Mouse (Mus musculus) frontal cortex, postnatal 25 days (tissue): ENCODE data around the gene Upf1.

Source experiments
- DNase-seq, 2 experiments: peaks; one replicate each; pipeline ENCODE4 v3.0.0; 2022; ENCODE audit warnings: low spot score in 2 of 2

Gene Upf1

DNA sequence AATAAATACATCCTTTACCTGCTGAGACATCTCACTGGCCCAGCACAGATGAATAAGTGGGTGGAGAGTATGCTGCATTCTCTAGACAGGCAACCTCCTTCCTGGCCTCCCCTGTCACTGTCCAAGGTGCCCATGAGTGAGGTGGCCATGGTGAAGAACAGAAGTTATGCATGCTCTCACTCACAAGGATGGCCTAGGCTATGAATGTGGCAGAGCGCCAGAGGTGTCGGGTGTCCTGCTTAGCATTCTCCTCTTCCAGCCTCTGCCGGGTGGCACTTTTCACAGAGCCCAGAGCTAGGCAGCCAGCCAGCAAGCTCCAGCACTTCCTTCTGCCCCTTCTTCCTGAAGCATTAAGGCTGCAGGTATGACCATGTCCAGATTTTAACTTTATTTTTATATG, 6.3 kb upstream of the Upf1 start:
- DNase-seq: no peak

- DNase-seq: no peak
These were observed 3.0 kb upstream of the Upf1 start for GRCm38 (mm10) chr8:70356111-70356510.

GRCm38 (mm10) chr8:70354004-70354403, 926 bp upstream of the Upf1 start:
- DNase-seq: no peak

- DNase-seq: no peak
These were observed 374 bp downstream of the Upf1 start for GRCm38 (mm10) chr8:70352657-70353151.

DNA sequence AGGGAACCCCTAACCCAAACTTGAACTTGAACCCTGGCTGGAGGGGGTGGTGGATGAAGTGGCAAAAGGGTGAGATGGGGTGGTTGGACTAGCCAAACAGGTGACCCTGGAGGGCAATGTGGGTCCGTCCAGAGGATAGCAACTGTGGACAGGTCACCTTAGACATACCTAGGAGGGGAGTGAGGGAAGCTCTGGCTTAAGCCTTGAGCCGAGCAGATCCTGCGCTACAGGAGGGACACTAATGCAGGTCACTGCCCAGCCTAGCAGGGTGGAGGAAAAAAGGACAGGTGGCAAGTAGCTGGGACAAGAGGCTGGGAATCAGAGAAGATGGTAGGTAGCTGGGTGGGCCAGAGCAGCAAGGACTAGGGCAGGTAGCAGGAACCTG, 1.1 kb downstream of the Upf1 start:
- no peak for DNase-seq

DNA sequence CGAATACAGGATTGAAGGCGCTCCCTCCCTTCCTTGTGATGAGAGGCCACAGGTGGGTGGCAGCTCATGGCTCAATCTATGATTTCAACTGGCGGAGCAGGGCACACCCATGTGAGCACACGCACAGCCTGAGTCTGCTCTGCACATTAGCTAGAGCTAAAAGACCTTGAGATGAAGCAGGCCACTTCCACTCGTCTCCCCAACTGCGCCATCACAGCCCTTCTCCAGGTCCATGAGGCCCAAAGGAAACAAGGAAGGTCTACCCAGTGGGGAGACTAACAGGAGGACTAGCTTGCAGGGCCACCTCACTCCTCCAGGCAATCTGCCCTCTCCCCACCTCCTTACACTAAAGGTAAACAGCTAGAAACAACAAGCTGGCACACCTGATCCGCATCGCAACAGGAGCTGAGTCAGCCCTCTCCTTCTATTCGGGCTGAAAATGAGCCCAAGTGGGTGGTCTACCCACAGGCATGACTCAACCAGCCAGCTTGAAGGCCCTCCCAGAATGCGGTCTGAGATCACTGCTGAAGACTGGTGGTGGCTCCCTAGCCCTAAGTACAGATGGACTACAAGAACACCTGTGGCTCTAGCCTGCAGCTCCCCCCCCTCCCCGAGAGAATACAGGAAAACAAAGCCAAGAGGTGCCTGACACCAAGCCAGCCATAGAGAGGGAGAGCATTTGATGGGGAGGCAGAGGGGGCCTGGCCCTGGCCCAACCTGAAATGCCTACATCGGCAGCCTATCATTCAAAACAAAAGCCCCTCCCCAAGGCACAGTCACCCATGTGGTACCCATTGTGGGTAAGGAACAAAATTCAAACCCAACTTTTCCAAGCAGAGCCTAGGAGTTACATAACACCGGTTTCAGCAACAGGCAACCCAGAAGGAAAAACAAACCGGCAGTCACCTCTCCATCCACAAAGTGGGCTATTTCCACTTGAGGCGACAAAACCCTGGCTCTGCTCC, 1.8 kb downstream of the Upf1 start:
- DNase-seq: no peak

GRCm38 (mm10) chr8:70347860-70348420, 5.1 kb downstream of the Upf1 start:
- DNase-seq: no peak

DNA sequence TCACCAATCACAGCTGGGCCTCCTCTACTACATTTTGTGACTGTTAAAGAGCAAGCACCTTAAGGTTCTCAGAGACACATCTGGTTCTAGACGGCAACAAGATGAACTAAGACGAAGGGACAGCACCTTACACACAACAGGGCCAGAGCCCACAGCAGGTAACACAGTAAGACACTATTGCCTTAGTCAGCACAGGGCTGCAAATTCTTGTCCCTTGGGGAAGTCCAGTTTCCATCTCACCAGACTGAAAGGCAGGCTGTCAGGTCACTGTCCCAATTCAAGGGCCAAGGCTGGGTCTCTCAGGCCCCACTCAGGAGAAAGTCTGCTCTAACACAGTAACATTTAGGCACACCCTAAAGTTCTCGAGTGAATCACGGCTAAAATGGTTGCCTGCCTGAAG, 5.6 kb downstream of the Upf1 start:
- DNase-seq: no peak

- no peak for DNase-seq
These were observed 8.8 kb downstream of the Upf1 start for GRCm38 (mm10) chr8:70344279-70344678.

DNA sequence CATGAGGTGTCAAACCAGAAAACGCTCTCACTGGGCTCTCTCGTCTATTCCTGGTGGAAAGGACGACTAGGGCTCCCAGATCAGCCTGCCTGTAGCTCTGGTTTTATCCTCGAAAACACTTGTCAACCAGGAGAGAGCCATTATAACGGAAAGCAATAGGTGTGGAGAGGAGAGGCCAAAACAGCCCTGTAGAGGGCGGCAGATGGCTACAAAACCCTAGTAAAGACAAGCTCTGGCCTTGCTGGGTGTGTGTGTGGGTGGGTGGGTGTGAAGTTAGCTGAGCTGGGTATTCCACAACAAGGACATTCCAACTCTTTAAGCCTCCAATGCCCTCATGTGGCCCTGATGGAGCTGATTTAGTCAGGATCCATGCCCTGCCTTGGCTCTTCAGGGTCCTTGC, 9.4 kb downstream of the Upf1 start:
- DNase-seq: no peak

- no peak for DNase-seq
These were observed 10.0 kb downstream of the Upf1 start for GRCm38 (mm10) chr8:70343076-70343475.

DNA sequence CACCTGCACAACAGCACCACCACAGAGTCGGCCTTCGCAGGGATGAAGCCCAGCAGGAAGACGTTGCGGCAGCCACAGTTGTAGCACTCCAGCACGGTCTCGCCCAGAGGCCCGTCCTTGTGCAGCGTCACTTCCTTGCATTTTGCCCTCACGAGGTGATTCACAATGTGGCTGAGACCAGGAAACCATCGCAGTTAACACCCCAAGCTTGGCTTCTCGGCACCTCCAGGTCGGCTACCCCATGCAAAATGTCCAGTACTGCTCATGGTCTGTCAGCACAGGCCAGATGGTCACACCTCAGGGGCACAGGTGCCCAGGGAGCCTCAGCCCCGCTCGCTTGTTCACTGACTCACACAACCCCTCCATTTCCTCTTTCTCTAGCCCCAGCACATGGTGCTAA, 11.1 kb downstream of the Upf1 start:
- no peak for DNase-seq

- DNase-seq: no peak
These were observed 12.4 kb downstream of the Upf1 start for GRCm38 (mm10) chr8:70340659-70341058.

DNA sequence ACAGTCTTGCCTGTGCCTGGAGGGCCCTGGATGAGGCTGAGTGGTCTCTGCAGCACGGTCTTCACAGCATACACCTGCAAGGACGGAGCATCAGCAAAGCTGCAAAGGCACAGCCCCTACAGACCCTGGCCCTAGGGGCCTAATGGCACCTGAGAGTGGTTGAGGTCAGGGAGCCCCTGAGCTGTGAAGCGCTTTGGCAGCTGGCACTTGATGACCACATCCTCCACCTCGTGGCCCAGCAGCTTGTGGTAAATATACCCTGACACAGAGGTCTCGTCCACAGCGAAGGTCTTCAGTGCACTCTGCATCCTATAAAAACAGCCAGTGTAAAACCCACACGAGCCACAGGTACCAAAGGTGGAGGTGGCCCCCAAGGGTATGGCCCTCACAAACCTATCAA, 14.1 kb downstream of the Upf1 start:
- DNase-seq: no peak

- DNase-seq: no peak
These were observed 20.2 kb downstream of the Upf1 start for GRCm38 (mm10) chr8:70332878-70333202.

DNA sequence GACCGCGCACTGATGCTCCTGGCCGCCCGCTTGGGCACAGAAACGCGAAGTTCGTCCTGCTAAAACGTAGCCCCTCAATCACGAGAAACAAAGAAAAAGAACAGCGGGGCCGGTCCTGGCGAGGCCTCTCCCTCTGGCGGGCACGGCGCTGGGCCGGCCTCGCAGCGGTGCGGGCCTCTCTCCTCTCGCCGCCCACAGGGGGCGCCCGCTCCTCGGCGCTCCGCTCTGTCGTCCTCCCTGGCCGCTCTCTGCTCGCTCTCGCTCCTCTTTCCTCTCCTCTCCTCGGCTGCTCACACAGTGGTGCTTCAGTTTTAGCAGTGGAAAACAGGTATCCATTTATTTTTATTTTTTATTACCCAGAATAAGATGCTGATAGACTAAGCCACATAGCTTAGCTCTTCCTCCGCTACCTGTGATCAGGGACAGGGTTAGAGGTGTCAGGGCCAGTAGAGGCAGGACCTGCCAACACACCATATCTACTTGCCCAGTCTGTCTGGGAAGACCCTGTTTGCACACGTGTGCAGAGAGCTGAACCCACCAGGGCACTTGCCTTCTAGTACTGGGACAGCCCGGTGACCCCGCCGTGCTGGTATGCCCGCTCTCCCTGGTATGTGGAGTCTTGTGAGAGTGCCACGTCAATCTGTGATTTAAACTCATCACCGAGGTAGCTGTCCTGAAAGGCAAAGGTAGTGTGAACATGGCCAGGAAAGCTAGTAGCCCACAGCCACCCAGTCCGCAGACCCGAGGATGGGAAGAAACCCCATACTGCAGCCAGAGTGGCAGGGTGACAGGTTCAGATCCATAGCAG, 20.8 kb downstream of the Upf1 start:
- DNase-seq: peak; percentile 58 to 65

GRCm38 (mm10) chr8:70331526-70331925, 21.6 kb downstream of the Upf1 start:
- no peak for DNase-seq

DNA sequence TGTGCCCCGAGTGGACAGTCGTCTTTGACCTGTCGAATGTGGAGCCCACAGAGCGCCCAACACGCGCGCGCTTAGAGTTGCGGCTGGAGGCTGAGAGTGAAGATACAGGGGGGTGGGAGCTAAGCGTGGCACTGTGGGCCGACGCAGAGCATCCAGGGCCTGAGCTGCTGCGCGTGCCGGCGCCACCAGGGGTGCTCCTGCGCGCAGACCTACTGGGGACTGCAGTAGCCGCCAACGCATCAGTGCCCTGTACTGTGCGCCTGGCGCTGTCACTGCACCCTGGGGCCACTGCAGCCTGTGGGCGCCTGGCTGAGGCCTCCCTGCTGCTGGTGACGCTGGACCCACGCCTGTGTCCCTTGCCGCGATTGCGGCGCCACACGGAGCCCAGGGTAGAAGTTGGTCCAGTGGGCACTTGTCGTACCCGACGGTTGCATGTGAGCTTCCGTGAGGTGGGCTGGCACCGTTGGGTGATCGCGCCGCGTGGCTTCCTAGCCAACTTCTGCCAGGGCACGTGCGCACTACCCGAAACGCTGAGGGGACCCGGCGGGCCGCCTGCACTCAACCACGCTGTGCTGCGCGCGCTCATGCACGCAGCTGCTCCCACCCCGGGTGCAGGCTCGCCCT, 22.2 kb downstream of the Upf1 start:
- DNase-seq: peak; percentile 44 to 57

DNA sequence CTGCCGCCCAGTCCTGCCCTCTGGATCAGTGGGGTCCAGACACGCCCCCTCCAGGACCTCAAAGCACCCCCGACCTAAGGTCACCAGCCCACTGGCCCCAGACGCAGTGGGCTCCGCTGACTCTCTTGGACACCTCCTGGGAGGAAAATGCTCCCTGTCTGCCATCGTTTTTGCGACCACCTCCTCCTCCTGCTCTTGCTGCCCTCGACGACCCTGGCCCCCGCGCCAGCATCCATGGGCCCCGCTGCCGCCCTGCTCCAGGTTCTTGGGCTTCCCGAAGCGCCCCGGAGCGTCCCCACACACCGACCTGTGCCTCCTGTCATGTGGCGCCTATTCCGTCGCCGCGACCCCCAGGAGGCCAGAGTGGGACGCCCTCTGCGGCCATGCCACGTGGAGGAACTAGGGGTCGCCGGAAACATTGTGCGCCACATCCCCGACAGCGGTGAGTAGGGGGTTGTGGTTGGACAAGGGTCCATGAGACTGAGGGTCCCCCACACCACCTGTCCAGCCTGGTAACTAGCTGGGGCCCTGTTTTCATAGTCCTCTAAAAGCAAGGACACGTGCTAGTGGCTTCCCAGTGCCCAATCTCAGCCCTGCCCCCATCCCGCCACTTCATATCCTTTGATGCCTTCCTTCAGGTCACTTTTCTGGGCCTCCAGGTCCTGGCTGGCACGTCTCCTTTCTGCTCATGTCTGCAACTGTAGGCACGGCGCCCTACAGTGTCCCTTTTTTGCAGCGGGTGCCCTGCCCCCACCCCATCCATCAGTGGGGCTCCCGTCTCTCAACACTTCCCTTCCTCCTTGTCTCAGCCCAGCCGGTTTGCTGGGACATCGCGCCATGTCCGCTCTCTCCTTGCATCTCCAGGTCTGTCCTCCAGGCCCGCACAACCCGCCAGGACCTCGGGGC, 23.0 kb downstream of the Upf1 start:
- no peak for DNase-seq

DNA sequence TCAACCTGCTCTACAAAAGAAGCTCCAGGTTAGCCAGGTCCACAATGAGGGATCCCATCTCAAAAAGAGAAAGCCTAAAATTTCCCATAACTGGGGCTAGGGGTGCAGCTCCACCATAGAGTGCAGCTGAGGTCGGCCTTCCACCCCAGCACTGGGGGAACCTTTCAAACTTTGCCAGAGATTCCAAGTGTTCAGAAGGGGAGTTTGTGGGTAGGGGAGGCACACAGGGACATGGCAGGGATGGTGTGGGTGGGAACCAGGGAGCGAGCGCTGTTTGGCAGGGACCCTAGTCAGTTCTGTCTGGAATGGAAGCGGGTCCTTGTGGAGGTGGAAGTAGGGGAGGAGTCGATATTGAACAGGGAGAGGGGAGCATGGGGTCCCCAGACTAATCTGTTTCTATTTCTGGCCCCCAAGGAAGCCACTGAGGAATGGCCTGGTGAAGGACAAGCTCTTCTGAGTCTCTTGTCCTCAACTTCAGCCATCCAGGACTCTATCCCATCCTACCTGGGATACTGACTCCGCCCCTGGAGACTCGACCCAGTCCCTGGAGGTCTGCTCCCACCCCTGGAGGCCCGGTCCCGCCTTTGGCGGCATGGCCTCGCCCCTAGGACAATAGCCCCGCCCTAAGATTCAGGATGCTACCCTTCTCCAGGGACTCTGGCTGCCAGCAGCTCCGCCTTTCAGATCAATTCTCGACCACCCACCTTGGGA, 23.8 kb downstream of the Upf1 start, which contains the start of gene Gdf1:
Gene Gdf1 (plus strand): TSS at position 694 of the 711 bp plus-strand sequence.
- no peak for DNase-seq
